Mouse (Mus musculus) heart, postnatal 10 days (tissue): ENCODE measurements around the gene Sap30bp. TPM values are rescaled to one million over a fixed set of nuclear protein-coding genes. Genes with fewer than 3 reads are reported as not detected.
A peak's percentile ranks its signal among the peaks of the same experiment; 100 is the strongest.

ENCODE experiments used
- DNase-seq, 2 experiments: peaks; one replicate each; pipeline ENCODE4 v3.0.0; 2021
- intact Hi-C: fragments of 180-260 bp; cut with DNase I; formaldehyde crosslinking; loops from one replicate; pipeline ENCODE4 v1.15.1; 2025
- total RNA-seq, 2 experiments: library from RNA; stranded (reverse); gene quantifications; 2 replicates each; pipeline ENCODE4 v1.2.3; 2021

The Sap30bp gene
- 10 to 100 TPM; 26.6 to 26.7 TPM for total RNA-seq

GRCm38 (mm10) chr11:115933108-115933746 is at the start of gene Sap30bp, which contains the start of gene Recql5:
TSS of gene Sap30bp (plus strand) at chr11:115933282.
TSS of gene Recql5 (minus strand) at chr11:115933477.
- intact Hi-C loops, result no loop called here
- peak; percentile 98 to 99 for DNase-seq

- intact Hi-C loops, result no loop called here
- DNase-seq, result no peak
Measured at GRCm38 (mm10) chr11:115884361-115884760, 48.7 kb upstream of the Sap30bp start.

GRCm38 (mm10) chr11:115885281-115885680 is 47.8 kb upstream of the Sap30bp start:
- intact Hi-C loops, result no loop called here
- DNase-seq, result no peak

GRCm38 (mm10) chr11:115886446-115886845 is 46.6 kb upstream of the Sap30bp start:
- intact Hi-C loops, result no loop called here
- DNase-seq, result no peak

GRCm38 (mm10) chr11:115888020-115888419 is 45.1 kb upstream of the Sap30bp start:
- intact Hi-C loops, result no loop called here

GRCm38 (mm10) chr11:115889159-115889558 is 43.9 kb upstream of the Sap30bp start:
- DNase-seq, result no peak
- intact Hi-C loops, result no loop called here

More at GRCm38 (mm10) chr11:115888020-115888419, 45.1 kb upstream of the Sap30bp start:
- no peak for DNase-seq

GRCm38 (mm10) chr11:115892213-115892612 is 40.9 kb upstream of the Sap30bp start:
- intact Hi-C loops, result no loop called here
- no peak for DNase-seq

- intact Hi-C loops, result no loop called here
- DNase-seq, result no peak
Measured at GRCm38 (mm10) chr11:115893071-115893470, 40.0 kb upstream of the Sap30bp start.

GRCm38 (mm10) chr11:115894755-115895520 is 38.1 kb upstream of the Sap30bp start:
- intact Hi-C loops, result loop anchor here (2.0 kb wide), 1 partner anchor 26 kb away; no protein-coding TSS in a partner anchor
- peak; percentile 71 to 74 for DNase-seq

- no peak for DNase-seq
- intact Hi-C loops, result no loop called here
Measured at GRCm38 (mm10) chr11:115898446-115898845, 34.6 kb upstream of the Sap30bp start.

- peak; percentile 56 to 78 for DNase-seq
- intact Hi-C loops, result no loop called here
Measured at GRCm38 (mm10) chr11:115898886-115899285, 34.2 kb upstream of the Sap30bp start.

GRCm38 (mm10) chr11:115899486-115900266 is 33.4 kb upstream of the Sap30bp start, which contains the start of gene Smim5:
TSS of gene Smim5 (plus strand) at chr11:115899966.
- peak; percentile 83 to 86 for DNase-seq
- intact Hi-C loops, result no loop called here

GRCm38 (mm10) chr11:115900561-115901337 is 32.3 kb upstream of the Sap30bp start:
- intact Hi-C loops, result no loop called here
- DNase-seq, result peak; percentile 43 to 48

- DNase-seq, result no peak
Measured at GRCm38 (mm10) chr11:115901338-115902161, 31.5 kb upstream of the Sap30bp start.

GRCm38 (mm10) chr11:115902177-115902576 is 30.9 kb upstream of the Sap30bp start:
- intact Hi-C loops, result no loop called here
- DNase-seq, result peak; percentile 59 to 79

More at GRCm38 (mm10) chr11:115901338-115902161, 31.5 kb upstream of the Sap30bp start:
- intact Hi-C loops, result no loop called here

- intact Hi-C loops, result no loop called here
- peak; percentile 79 for DNase-seq
Measured at GRCm38 (mm10) chr11:115902831-115903230, 30.3 kb upstream of the Sap30bp start.

GRCm38 (mm10) chr11:115903384-115904230 is 29.5 kb upstream of the Sap30bp start:
- intact Hi-C loops, result no loop called here
- DNase-seq, result peak; percentile 79 to 85

GRCm38 (mm10) chr11:115904231-115904955 is 28.7 kb upstream of the Sap30bp start:
- intact Hi-C loops, result no loop called here

More at GRCm38 (mm10) chr11:115904231-115904955, 28.7 kb upstream of the Sap30bp start:
- no peak for DNase-seq
